Mouse (Mus musculus) heart, embryonic 14.5 days (tissue): ENCODE measurements around the gene Unc45a. TPM values are rescaled to one million over a fixed set of nuclear protein-coding genes. Genes with fewer than 3 reads are reported as not detected.

ENCODE experiments used
- ATAC-seq: fragments of 200-750 bp; cut with Nextera tagmentation; 2 replicates; pipeline ENCODE4 v1.8.0; 2017; ENCODE audit warnings: low read depth, moderate TSS enrichment; ENCODE audit not compliant: insufficient number of reproducible peaks, insufficient read depth, low FRiP score
- H3K27ac ChIP-seq, 2 experiments: fragments of 200-500 bp in 1 of 2; fragments of 300-500 bp in 1 of 2; sonication (generic) in 1 of 2; replicated peaks in 1 of 2; 2 replicates each; pipeline ENCODE4 v1.5.1; 2012 to 2014; ENCODE audit warnings: low read depth in 2 of 2, low read length in 2 of 2, control low read depth in 1 of 2, mild to moderate bottlenecking in 1 of 2, mixed read lengths in 1 of 2; ENCODE audit not compliant: control insufficient read depth in 1 of 2, insufficient read depth in 1 of 2
- H3K27me3 ChIP-seq: fragments of 300-500 bp; sonication (generic); 2 replicates; pipeline ENCODE4 v1.6.1; 2014; ENCODE audit warnings: mild to moderate bottlenecking, low read length, control low read depth; ENCODE audit not compliant: control insufficient read depth, insufficient read depth
- H3K36me3 ChIP-seq: fragments of 300-500 bp; sonication (generic); 2 replicates; pipeline ENCODE4 v1.6.1; 2014; ENCODE audit warnings: mild to moderate bottlenecking, control low read depth, low read length, mixed read lengths; ENCODE audit not compliant: control insufficient read depth, insufficient read depth
- H3K4me1 ChIP-seq, 2 experiments: fragments of 200-500 bp in 1 of 2; fragments of 300-500 bp in 1 of 2; sonication (generic) in 1 of 2; 2 replicates each; pipeline ENCODE4 v1.6.1; 2012 to 2014; ENCODE audit warnings: low read length in 2 of 2, control low read depth in 1 of 2, mixed read lengths in 1 of 2; ENCODE audit not compliant: control insufficient read depth in 2 of 2, insufficient read depth in 2 of 2
- H3K4me2 ChIP-seq: fragments of 300-500 bp; sonication (generic); 2 replicates; pipeline ENCODE4 v1.6.1; 2014; ENCODE audit warnings: mild to moderate bottlenecking, low read length
- H3K4me3 ChIP-seq, 2 experiments: fragments of 200-500 bp in 1 of 2; fragments of 300-500 bp in 1 of 2; sonication (generic) in 1 of 2; 2 replicates each; pipeline ENCODE4 v1.5.1; 2012 to 2014; ENCODE audit warnings: low read length in 2 of 2, mild to moderate bottlenecking in 2 of 2, control low read depth in 1 of 2, low read depth in 1 of 2, moderate library complexity in 1 of 2; ENCODE audit not compliant: control insufficient read depth in 1 of 2, insufficient read depth in 1 of 2
- H3K9ac ChIP-seq: fragments of 300-500 bp; sonication (generic); 2 replicates; pipeline ENCODE4 v1.6.1; 2014; ENCODE audit warnings: mild to moderate bottlenecking, low read length
- H3K9me3 ChIP-seq: fragments of 300-500 bp; sonication (generic); 2 replicates; pipeline ENCODE4 v1.6.1; 2016; ENCODE audit warnings: low read length, control low read depth; ENCODE audit not compliant: control insufficient read depth
- WGBS: fragments of 180-500 bp; shearing (Covaris S2); extraction: QIAGEN DNeasy Blood & Tissue Kit; methylation state at CpG from one replicate; pipeline ENCODE4 v1.1.7; 2014; 5-methylcytosine and 5-hydroxymethylcytosine counted together
- polyA plus RNA-seq: library from polyadenylated mRNA; unstranded; fragments of >200 nt; fragmentation: Nextera tagmentation; extraction: Ambion mirVana; gene quantifications from 2 replicates; pipeline ENCODE4 v1.2.1, GENCODE M21; 2014

The Unc45a gene
- polyA plus RNA-seq, 1 experiment from 2014 or later = 12.0 TPM

GRCm38 (mm10) chr7:80324043-80324815, 16.6 kb downstream of the Unc45a start, which contains the start of gene Rccd1:
TSS of gene Rccd1 (minus strand) at chr7:80324454.
- Histone ChIP-seq H3K9ac (peak within 1 kb of the TSS; percentile 82), H3K36me3 (peaks cover 50% of the 10 kb centered on the region), H3K4me2 (peak within 1 kb of the TSS; percentile 81), H3K4me3 (peak within 1 kb of the TSS; percentile 68 to 76), H3K27me3 (no peaks in the 10 kb centered on the region), H3K4me1 (peaks cover 3 to 21% of the 10 kb centered on the region in 2 experiments; a peak in 3 of 4 replicates), H3K27ac (peak within 1 kb of the TSS; percentile 88 to 93), H3K9me3 (no peaks in the 10 kb centered on the region)
- peak; percentile 97 for ATAC-seq
- 3% methylated on average over 38 of the region's 38 CpGs for WGBS

- Histone ChIP-seq H3K4me3 (peak overlapping the region; percentile 68 to 76), H3K4me2 (peak overlapping the region; percentile 81), H3K9me3 (no peaks in the 10 kb centered on the region), H3K9ac (peak overlapping the region; percentile 82), H3K27ac (peak overlapping the region in 1 of 2 experiments; percentile 93; a peak in 3 of 4 replicates), H3K4me1 (peaks cover 7 to 27% of the 10 kb centered on the region in 2 experiments; a peak in 3 of 4 replicates), H3K36me3 (peaks cover 44% of the 10 kb centered on the region), H3K27me3 (no peaks in the 10 kb centered on the region)
- 20% methylated on average over 8 of the region's 8 CpGs for WGBS
- ATAC-seq = no peak
Observed at GRCm38 (mm10) chr7:80323336-80323735, 17.5 kb downstream of the Unc45a start.

DNA sequence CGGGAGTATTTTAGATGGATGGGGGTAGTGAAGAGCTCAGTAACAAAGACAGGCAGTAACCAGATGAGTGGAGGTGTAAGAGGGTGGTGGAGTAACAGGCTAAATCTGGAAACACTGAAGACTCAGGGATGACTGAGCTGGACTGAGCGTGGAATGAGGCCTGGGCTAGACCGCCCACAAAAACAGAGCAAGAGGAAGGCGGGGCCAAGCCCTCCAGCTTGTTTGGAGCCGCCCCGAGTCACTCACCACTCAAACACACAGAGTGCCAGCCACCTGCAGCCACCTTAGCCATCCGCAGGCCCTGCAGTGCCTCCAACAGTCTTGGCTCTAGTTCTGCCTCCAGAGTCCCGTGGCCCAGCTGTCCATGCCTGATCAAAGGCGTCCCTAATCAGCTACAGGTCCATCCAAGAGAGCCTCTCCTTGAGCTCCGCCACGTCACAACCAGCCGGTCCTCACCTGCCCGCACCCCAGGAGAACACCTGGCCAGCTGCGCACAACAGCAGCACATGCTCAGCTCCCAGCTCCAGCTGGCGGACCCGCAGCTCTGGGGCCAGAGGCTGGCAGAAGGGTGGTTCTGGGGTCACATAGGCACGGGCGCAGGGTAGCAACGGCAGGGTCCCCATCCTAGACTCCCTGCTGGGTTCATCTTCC, 20.8 kb downstream of the Unc45a start:
- H3K27ac ChIP-seq = peak overlapping the region; percentile 45 to 46

GRCm38 (mm10) chr7:80318670-80319069, 22.1 kb downstream of the Unc45a start:
- H3K27ac ChIP-seq = peak overlapping the region in 1 of 2 experiments; percentile 45; a peak in 1 of 4 replicates
- WGBS = 81% methylated on average over 4 of the region's 4 CpGs
- peak overlapping the region; percentile 44; the same call in 1 of the 2 replicates for H3K9ac ChIP-seq
- no peaks in the 10 kb centered on the region for H3K9me3 ChIP-seq
- H3K36me3 ChIP-seq = peaks cover 52% of the 10 kb centered on the region
- H3K4me2 ChIP-seq = no peak overlapping the region
- H3K4me1 ChIP-seq = peaks cover 7 to 24% of the 10 kb centered on the region in 2 experiments; a peak in 3 of 4 replicates
- no peak overlapping the region for H3K4me3 ChIP-seq
- no peaks in the 10 kb centered on the region for H3K27me3 ChIP-seq
- no peak for ATAC-seq

More for the DNA sequence above, 20.8 kb downstream of the Unc45a start:
- Histone ChIP-seq H3K9ac (no peak overlapping the region; the same call in 1 of the 2 replicates), H3K9me3 (no peaks in the 10 kb centered on the region), H3K27me3 (no peaks in the 10 kb centered on the region), H3K36me3 (peaks cover 40% of the 10 kb centered on the region), H3K4me3 (no peak overlapping the region), H3K4me2 (no peak overlapping the region), H3K4me1 (peaks cover 7 to 26% of the 10 kb centered on the region in 2 experiments; a peak in 3 of 4 replicates)
- WGBS = 63% methylated on average over 19 of the region's 19 CpGs
- ATAC-seq = no peak

DNA sequence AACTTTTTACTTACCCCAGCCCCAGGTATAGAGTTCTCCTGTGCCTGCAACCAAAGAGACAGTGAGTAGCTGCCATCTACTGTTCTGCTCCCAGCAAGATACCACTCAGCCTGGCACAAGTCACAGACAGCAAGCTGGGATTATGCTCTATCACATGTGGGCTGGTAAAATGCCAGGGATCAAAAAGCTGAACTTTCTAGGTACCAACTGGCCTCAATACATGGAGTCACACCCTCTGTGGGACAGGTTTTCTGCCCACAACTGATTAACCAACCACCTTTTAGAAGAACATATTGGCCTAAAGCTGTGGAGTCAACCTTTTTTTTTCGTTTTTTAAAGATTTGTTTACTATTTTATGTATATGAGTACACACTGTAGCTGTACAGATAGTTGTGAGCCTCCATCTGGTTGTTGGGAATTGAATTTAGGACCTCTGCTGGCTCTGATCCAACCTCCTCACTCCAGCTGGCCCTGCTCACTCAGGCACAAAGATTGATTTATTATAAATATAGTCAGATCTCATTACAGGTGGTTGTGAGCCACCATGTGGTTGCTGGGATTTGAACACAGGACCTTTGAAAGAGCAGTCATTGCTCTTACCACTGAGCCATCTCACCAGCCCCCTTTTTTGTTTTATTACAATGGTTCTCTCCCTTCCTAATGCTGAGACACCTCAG, 23.2 kb downstream of the Unc45a start:
- Histone ChIP-seq H3K9ac (no peak overlapping the region), H3K9me3 (no peaks in the 10 kb centered on the region), H3K4me2 (no peak overlapping the region), H3K27ac (no peak overlapping the region), H3K4me1 (peaks cover 7 to 16% of the 10 kb centered on the region in 2 experiments; a peak in 3 of 4 replicates), H3K36me3 (peaks cover 63% of the 10 kb centered on the region), H3K27me3 (no peaks in the 10 kb centered on the region), H3K4me3 (no peak overlapping the region)
- WGBS = 71% methylated on average over 1 of the region's 1 CpGs
- no peak for ATAC-seq

GRCm38 (mm10) chr7:80315733-80316132, 25.1 kb downstream of the Unc45a start:
- Histone ChIP-seq H3K36me3 (peaks cover 78% of the 10 kb centered on the region), H3K4me2 (no peak overlapping the region), H3K4me1 (peaks cover 7 to 16% of the 10 kb centered on the region in 2 experiments; a peak in 3 of 4 replicates), H3K27ac (no peak overlapping the region), H3K27me3 (no peaks in the 10 kb centered on the region), H3K4me3 (no peak overlapping the region), H3K9ac (no peak overlapping the region), H3K9me3 (no peaks in the 10 kb centered on the region)
- no peak for ATAC-seq
- 71% methylated on average over 2 of the region's 2 CpGs for WGBS

DNA sequence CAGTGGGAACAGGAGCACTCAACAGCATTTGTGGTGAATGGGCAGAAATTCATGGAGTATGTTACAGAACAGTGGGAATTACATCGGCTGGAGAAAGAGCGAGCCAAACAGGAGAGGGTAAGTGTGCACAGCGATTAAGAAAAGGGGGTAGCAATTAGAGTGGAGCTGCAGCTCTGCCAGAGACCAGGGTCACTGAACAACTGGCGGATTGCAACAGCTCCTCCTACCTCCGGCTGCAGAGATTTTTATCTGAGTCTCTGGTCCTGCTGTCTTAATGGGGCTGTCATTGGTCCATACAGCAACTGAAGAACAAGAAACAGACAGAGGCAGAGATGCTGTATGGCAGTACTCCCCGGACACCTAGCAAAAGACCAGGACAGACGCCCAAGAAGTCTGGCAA, 30.0 kb downstream of the Unc45a start:
- no peak for ATAC-seq
- H3K4me3 ChIP-seq = no peak overlapping the region
- H3K27ac ChIP-seq = no peak overlapping the region
- no peaks in the 10 kb centered on the region for H3K27me3 ChIP-seq
- no peak overlapping the region for H3K9ac ChIP-seq
- H3K9me3 ChIP-seq = no peaks in the 10 kb centered on the region
- H3K36me3 ChIP-seq = peaks cover 99% of the 10 kb centered on the region
- no peak overlapping the region for H3K4me2 ChIP-seq
- H3K4me1 ChIP-seq = no peaks in the 10 kb centered on the region
- 79% methylated on average over 7 of the region's 7 CpGs for WGBS
